Mouse (Mus musculus): ENCODE data around the gene Cd1d1.
"Not testable (repeated sequence)": the region's sequence is repeated elsewhere in the genome, so short reads cannot be mapped to it uniquely, and the experiment has no call there.

The Cd1d1 gene

DNA sequence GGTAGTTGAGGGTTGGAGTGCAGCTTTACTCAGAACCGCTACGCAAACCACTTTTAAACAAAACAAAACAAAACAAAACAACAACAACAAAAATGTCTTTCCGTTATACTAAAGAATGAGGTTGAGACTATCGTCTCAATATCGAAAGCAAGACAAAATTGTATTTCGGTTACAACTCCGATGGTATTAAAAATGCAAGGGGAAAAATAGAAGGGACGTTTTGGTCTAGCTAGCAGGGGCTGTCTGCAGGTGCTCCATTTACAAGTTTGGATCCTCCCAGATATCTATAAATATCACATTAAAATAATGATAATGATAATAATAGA, at the start of gene Cd1d1:
Gene Cd1d1, minus strand, starts transcription at position 27 of the 326 bp plus-strand sequence.
- DNase-seq (ENCODE audit: low spot score in 2 of 2): no peak

DNA sequence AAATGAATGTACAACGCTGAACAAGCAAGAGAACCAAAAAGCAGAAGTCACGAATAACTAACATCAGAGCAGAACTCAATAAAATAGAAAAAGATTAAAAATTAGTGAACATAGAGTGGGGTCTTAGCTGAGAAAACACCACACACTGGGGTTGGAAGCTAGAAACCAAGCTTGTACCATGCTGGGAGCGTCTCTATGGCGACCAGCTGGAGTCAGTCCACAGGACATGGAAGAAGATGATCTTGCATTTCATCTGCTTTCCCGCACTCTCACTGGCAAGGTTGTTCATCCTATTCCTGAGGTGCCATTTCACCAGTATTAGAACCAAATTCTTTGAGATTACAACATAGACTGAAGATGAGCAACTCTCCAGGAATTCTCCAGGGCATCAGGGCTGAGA, 48.6 kb upstream of the Cd1d1 start:
- DNase-seq (ENCODE audit: low spot score in 2 of 2): no peak

DNA sequence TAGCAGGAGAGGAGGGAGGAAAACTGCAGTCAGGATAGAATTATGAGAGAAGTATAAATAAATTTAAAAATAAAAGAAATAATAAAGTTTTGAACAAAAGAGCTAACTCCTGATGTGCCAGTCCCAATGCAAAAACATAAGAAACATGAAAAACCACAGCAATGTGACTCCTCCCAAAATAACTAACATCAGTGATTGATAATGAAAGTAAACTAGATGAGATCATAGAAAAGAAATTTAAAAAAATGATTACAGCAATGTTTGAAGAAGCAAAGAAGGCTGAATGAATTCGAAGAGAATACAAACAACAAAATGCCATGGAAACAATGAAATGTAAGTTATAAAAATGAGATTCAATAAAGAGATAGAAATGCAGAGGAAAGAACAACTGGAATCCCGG, 42.5 kb upstream of the Cd1d1 start:
- DNase-seq (ENCODE audit: low spot score in 2 of 2): no peak

DNA sequence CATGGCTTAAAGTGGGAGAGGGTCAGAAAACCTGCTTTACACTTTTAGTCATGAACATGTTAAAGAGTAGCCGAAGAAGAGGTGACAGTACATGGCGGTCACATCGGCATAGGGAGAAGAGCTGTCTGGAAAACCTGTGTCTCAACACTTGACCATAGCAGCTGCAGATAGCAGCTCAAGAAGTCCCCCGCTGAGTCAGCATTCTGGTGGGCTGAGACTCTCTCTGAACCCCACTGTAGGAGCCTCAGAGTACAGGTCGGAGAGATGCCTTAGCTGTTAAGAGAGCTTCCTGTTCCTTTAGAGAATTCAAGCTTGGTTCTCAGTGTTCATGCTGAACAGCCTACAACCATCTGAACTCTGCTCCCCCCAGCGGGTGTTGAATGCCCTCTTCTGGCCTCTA, 39.3 kb upstream of the Cd1d1 start:
- DNase-seq (ENCODE audit: low spot score in 2 of 2): no peak

DNA sequence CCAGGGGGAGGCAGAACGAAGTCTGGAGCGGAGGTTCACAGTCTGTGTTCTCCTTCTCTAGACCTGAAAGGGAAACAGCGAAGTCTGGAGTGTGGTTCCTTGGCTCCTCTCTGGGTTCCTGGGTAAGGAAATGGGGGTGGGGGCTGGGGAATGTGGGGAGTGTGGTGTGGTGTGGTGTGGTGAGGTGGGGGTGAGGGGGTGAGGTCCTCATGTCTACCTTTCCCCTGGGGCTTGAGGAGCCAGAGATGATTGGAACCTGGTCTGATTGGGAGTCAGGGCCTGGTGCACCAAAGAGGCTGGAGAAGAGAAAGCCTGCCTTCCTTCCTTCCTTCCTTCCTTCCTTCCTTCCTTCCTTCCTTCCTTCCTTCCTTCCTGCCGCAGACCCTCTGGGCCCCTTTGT, 34.8 kb upstream of the Cd1d1 start:
- DNase-seq (ENCODE audit: low spot score in 2 of 2): no peak

DNA sequence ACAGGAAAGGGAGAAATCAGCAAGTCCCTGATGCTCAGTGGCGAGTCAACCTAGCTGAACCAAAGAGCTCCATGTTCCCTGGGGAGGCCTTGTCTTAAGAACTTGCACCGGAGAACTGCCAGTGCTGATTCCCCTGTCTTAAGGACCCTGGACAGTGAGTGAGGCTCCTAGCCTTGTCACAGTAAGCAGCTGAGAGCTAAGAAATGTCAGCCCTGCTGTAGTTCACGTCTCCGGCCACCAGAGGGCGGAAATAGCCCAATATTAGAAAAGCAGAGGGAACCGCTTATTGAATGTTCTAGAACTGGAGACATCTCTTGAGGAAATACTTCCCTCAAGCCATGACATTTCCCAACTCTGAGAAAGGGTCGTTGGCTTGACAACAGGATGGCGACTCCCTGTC, 34.1 kb upstream of the Cd1d1 start:
- peak; percentile 42 to 70 for DNase-seq (ENCODE audit: low spot score in 2 of 2)

DNA sequence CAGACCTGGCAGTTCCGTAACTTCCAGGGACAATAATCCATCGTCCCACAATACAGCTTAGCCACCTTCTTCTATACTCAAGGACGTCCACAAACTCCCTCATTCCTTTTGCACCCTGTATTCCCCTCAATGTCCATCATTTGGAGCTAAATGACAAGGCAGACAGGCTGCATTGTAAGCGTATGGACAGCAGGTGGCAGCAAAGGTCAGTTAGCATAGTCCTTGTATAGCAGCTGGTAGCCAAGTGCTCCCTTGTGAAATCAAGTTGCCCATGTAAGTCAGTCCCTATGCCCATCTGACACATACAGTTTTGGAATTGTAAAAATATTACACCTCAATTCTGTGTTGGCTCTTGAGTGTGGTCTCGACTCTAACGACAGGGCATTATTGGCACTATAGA, 31.6 kb upstream of the Cd1d1 start:
- DNase-seq (ENCODE audit: low spot score in 2 of 2): peak; percentile 20 to 43

DNA sequence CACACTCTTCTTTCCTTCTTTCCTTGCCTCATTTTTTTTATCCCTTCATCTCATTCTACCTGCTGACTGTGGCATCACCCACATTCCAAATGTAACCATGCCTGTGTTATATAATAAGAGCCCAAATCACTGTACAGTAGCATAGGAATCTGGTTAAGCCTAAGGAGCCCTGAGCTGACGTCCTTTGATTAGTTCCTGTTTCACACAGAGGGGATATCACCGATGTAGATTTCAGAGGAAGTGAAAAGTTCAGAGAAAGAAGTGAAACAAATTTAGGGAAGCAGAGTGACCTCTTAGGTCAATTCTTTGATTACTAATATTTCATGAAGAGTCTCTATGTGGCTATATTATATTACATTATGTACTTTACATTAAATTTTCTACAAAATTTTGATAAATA, 18.5 kb upstream of the Cd1d1 start:
- no peak for DNase-seq (ENCODE audit: low spot score in 2 of 2)

DNA sequence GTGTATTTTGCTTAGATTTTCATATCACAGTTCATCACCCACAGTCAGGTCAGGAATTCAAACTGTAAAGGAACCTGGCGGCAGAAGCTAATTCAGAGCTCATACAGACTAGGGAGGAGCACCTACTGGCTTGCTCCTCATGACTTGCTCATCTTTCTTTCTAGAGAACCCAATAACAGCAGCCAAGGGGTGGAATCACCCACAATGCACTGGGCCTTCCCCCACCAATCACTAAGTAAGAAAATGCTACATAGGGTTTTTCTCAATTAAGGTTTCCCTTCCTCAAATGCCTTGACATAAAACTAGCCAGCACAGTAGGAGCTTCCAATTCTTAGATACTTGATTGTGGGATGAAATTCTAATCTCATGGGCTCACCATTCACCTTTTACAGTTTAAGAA, 17.8 kb upstream of the Cd1d1 start:
- no peak for DNase-seq (ENCODE audit: low spot score in 2 of 2)

DNA sequence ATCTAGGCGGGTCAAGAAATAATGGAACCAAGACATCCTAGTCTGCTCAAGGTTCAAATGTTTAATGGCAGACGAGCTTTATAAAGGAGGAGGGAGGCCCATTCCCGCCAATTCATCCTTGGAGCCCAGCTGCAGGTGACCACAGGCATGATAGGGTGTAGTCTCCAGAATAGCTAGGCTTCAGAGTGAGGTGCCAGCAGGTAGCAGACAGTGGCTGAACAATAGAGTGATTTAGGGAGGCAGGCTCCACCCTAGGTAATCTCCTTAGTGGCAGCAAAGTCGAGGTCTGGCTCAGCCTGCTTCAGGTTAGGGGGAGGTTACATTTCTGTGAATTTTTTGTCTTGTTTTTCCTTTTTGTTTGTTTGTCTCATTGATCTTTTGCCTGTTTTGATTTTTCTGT, 16.7 kb upstream of the Cd1d1 start:
- no peak for DNase-seq (ENCODE audit: low spot score in 2 of 2)

DNA sequence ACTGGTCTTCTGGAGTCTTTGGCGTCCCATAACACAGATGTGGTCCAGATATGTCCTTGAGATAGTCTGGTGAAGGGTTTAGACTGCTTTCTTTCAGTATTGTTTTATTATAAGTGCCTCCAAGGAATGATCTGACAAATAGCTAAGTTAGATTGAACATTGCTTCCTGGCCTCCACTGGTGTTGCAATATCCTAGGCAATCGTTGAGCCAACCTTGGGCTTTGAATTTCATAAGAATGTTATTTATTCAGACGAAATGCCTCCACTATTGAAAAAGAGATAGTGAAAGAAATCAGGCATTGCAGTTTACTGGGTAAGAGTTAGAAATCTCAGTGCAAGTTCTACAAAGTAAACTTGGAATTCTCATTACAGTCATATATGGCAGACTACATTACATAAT, 13.2 kb upstream of the Cd1d1 start:
- not testable (repeated sequence) for DNase-seq (ENCODE audit: low spot score in 2 of 2)

DNA sequence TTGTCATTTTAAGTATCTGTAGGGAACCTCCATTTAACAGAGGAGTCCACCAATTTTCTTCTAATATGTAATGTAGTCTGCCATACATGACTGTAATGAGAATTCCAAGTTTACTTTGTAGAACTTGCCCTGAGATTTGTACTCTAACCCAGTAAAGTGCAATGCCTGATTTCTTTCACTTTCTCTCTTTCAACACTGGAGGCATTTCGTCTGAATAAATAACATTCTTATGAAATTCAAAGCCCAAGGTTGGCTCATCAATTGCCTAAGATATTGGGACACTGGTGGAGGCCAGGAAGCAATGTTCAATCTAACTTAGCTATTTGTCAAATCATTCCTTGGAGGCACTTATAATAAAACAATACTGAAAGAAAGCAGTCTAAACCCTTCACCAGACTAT, 9.0 kb upstream of the Cd1d1 start:
- not testable (repeated sequence) for DNase-seq (ENCODE audit: low spot score in 2 of 2)

DNA sequence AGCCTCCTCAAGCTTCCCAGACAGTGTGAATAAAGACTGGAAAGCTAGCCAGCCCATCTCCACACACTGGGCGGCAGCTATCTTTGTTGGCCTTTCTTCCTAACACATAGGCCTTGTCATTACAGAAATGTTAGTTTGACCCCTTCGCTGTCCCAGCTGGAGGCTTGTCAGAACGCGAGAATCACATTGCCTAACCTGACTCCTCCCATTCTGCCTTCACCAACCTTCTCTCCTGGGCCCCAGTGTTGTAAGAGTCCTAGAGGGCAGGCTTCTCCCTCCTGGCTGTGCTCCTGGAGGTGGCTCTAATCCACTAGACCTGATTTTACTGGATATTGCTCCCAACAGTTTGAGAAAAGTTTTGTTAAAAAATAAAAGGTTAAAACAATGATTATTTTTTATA, 1.4 kb upstream of the Cd1d1 start:
- no peak for DNase-seq (ENCODE audit: low spot score in 2 of 2)

DNA sequence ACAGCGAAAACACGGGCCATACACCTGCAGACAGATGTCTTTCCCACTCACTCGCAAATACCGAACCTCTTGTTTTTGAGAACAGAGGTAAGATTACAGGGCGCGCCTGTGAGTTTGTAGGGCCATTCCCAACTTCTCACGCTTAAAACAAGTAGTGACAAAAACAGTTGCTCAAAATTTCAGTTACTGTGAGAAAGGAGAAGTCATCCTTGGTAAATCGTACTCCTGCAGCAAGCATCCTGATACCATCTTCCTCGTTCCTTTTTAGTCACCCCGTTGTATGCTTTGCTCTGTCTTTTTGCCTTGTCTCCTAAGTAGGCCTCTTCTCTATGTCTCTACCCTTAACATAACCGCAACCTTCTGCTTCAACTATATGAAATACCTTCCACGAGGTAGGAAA, 810 bp upstream of the Cd1d1 start:
- DNase-seq (ENCODE audit: low spot score in 2 of 2): no peak

DNA sequence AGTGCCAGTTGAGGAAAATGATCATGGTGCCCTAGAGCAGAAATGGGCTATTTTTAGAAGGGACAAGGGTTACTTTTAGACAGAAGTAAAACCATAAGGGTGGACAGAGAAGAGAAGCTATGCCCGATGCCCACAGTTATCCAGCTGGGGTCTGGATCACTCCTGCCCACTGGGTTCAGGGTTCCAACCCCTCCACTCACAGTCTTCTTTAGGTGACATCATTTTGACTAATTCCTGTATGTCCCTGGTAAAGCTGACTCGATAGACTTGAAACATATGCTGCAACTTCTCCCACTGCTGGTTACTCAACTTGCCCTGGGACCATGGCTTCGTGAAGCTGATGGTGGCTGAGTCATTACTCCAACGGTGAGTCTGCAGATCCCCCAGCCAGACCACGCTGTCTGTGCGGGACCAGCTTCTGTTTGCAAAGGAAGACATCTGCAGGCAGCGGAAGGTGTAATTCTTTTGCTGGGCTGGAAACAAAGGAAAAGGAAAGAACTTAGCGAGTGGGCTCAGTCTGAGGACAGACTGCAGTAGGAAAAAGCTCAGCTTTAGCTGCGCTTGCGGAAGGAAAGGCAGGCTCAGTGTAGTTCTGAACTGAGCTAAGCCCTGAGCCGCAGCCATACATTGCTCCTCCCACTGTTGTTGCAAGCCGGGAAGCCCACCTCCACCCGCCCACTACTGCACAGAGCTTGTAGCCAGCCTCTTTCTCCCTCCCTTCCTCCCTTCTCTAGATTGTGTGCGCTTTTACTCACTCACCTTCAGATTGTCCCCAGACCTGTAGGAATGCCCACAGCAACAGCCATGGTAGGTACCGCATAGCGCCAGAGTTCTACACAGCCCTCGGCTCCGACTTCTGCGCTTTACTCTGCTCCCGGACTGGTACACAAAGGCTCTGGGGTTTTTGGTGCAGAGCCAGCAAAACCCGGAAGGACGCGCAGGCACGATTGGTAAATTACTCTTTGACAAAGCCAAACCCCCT, 517 bp downstream of the Cd1d1 start:
- DNase-seq (ENCODE audit: low spot score in 2 of 2): peak; percentile 47 to 54

DNA sequence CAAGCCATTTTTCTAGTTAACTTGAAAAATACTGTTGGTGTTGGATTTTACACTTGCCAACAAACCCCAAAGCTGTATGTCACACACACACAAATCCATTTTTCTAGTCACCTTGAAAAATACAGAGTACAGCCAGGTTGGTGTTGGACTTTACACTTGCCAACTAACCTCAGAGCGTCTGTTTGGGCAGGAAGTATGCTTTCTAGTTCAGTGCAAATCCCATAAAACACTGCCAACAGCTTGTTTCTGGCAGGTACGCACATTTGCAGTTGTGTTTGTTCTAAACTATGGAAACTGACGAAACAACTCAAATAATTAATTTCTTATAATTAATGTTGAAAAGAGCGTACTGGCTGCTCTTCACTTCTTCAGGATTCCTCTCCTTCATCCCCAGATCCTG, 3.1 kb downstream of the Cd1d1 start:
- no peak for DNase-seq (ENCODE audit: low spot score in 2 of 2)

DNA sequence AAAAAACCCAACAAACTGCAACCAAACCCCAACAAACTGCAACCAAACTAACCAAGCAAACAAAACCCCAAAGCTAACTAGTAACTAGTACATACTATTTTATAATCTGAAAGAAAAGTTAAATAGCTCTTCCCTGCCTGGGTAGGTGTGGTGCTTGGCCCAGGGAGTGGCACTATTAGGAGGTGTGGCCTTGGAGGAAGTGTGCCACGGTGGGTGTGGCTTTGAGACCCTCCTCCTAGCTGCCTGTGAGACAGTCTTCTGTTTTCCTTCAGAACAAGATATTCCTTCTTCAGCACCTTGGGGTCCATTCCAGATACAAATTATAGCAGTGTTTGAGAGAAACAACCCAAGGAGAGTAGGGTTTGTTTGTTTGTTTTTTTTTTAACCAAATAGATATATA, 3.9 kb downstream of the Cd1d1 start:
- DNase-seq (ENCODE audit: low spot score in 2 of 2): no peak

DNA sequence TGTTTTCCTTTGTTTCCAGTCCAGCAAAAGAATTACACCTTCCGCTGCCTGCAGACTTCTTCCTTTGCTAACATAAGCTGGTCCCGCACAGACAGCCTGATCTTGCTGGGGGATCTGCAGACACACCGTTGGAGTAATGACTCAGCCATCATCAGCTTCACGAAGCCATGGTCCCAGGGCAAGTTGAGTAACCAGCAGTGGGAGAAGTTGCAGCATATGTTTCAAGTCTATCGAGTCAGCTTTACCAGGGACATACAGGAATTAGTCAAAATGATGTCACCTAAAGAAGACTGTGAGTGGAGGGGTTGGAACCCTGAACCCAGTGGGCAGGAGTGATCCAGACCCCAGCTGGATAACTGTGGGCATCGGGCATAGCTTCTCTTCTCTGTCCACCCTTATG, 12.3 kb downstream of the Cd1d1 start:
- not testable (repeated sequence) for DNase-seq (ENCODE audit: low spot score in 2 of 2)

DNA sequence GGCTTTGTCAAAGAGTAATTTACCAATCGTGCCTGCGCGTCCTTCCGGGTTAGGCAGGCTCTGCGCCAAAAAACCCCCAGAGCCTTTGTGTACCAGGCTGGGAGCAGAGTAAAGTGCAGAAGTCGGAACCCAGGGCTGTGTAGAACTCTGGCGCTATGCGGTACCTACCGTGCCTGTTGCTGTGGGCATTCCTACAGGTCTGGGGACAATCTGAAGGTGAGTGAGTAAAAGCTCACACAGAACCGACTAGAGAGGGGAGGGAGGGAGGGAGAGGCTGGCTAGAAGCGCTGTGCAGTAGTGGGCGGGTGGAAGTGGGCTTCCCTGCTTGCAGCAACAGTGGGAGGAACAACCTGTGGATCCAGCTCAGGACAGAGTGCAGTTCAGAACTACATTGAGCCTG, 12.8 kb downstream of the Cd1d1 start:
- no peak for DNase-seq (ENCODE audit: low spot score in 2 of 2)

DNA sequence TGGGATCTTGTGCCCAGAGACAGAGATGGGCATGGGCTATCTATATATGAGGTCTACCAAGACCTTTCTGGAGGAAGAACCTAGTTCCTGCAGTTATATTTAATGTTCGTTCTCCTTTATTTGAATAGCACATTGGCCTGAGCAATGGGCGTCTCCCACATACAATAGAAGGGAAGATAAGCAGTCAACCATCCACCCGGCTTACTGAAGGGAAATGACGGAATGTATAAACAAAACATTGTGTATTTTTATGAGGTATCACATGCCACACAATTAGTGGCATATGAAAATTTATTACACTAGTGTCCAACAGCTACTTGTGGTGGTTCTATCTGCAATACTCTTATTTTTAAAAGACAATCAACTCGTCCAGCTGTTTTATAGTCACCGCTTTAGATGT, 15.9 kb downstream of the Cd1d1 start:
- no peak for DNase-seq (ENCODE audit: low spot score in 2 of 2)

DNA sequence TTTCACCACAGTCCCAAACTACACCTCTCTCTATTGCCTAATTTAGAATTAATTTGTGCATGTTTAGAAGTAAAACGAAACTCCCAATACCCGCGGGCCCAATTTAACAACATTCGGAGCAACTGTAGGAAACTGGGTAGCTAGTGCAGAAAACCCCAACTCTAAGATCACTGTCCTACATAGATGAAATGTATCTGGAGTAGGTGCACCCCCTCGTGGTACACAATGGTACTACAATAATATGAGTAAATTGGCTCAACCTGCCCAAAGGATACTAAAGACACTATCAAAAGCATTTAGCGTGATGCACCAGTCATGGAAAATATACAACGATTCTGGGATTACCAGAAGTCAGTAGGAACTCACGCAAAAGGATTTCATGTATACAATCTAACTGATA, 22.7 kb downstream of the Cd1d1 start:
- DNase-seq (ENCODE audit: low spot score in 2 of 2): peak in 1 of 2 experiments; percentile 16

DNA sequence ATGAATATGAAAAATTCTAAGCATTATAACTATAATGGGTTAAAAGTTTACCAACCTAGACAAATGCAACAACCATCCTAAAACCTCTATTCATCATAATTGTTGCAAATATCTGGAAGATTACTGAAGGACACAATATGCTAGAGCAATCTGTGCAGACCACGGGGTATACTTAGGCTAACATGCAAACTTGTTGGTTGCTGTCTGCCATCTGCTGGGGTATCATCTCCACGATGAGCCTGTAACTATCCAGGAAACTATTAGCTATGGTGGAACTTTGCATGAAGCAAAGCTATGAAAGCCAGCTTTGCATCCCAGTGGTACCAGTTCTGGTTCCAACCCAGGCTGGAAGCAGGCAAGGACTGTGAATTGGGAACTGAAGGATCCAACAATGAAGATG, 24.1 kb downstream of the Cd1d1 start:
- DNase-seq (ENCODE audit: low spot score in 2 of 2): no peak

DNA sequence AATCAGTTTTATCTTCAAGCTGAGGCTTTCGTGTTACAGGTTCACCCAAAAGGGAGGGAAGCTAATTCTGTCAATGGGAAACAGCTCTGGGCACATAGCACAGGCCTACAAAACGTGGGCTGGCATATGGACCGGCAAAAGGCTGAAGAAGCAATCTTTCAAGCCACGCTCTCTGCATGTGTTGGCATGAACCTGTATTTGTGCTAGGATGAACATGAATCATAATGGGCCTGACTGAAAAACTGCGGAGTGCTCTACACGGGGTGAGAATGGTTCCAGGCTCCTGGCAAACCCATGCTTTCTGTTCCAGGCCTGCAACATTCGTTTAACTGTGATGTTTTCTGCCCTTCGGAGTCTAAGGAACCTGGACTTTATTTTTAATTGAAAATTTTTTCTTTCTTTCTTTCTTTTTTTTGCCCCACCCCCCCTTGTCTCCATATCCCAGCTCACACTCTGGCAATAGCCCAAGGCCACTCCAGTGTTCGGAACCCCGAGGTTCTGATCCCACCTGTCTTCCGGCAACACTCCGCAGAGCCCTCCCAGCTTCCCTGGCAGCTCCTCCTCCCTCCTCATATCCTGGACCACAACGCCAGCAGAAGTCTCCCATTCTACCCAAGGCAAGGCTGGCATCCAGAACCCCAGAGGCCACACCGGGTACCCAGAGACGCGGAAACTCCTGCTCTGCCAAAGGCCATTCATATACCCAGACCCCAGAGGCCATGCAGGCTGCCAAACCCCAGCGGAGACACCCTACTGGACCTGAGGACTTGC, 36.4 kb downstream of the Cd1d1 start:
- no peak for DNase-seq (ENCODE audit: low spot score in 2 of 2)

Measured in urinary bladder, adult 18-20 months (tissue).